Mouse (Mus musculus) brain, adult 2 months (tissue): ENCODE results near the gene Nav2.

ENCODE experiments used
- DNase-seq: peaks from one replicate; pipeline ENCODE4 v3.0.0; 2011; ENCODE audit warnings: low read depth, low spot score

Nav2 gene

GRCm38 (mm10) chr7:49000816-49001215 is 92.3 kb downstream of the Nav2 start:
- peak; percentile 86 for DNase-seq

DNA sequence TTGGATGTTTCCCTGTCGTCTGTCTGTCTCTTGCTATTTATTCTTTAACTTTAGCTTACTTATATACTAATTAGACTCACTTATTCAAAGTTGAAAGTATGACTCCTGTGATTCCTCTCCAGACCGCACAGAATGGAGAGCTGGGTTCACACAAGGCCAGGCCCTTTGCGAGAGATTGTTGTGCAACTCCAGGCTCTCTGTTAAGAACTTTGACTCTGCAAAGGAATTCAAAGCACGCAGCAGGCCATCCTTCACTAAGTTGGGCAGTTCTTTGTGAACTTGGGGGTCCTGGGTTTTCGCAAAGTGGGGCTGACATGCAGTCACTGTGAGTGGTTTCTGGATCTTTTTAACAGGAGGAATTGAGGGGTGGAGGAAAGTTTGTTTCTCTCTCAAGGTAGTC is 95.9 kb downstream of the Nav2 start:
- no peak for DNase-seq

DNA sequence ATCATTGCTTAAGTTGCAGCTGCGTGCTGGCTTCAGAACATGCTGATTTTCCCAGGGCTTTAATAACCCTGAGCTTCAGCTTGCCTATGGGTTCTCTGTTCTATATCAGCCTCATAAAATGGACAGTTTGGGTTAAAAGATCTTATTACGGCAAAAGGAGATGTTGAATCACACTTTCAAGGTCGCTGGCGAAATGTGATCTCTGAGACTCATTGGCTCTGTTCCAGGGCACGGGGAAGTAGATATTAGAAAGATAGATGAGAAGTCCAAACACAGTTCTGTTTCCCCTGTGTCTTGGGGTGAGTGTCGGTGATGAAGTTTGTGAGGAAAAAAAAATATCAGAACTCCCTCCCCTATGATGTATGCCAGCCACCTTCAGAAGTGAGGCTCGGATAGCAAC is 98.4 kb downstream of the Nav2 start:
- no peak for DNase-seq

DNA sequence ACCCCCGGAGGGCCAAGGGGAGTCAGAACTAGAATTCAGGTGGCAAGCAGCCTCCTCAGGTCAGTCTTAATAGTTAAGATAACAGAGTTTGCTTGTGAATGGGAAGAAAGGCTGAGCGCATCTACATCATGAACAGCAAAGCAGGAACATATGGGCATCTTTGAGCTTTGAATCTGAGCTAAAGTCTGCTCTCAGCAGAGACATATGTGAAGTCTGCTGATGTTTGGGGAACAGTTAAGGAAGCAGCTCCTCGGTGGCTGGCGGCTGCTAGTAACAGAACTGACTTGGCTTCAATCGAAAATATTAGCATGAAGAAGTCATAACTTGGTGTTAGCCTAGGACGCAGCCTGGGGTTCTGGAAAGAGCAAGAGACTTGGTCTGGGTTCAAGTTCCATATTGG is 102.2 kb downstream of the Nav2 start:
- DNase-seq: peak; percentile 59

DNA sequence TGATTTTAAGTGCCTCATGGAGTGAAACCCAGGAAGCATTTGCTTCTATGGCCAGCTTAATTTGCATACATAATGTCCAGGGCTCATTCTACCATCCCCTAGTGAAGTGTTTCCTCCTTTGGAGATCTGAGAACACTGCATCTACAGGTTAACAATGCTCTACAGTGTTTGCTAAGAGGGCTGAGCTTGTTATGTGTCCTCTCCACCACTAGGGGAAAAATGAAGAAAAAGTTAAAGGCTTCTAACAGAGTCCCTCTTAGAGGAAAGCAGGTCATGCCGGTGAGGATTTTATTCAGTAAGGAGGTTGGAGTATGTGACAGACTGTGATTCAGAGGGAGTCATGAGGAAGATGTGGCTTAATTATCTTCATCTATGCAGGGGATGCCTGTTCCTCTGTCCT is 103.5 kb downstream of the Nav2 start:
- no peak for DNase-seq

DNA sequence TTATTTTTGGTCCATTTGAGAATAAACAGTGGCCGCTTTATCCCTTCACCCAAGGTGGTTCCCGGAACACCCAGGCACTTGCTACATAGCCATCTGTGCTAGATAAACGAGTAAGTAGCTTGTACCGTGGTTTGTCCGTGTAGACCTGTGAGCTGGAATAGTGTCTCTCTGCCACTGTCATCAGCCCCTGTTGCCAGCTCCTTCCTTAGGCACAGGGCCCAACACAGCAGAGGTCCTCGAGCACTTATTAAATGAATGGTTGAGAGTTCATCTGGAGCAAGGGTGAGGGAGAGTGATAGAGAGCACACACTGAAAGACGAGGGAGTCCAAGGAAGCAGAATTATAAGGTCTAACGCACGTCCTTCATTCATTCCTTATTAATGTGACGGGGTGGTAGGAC is 106.0 kb downstream of the Nav2 start:
- no peak for DNase-seq

DNA sequence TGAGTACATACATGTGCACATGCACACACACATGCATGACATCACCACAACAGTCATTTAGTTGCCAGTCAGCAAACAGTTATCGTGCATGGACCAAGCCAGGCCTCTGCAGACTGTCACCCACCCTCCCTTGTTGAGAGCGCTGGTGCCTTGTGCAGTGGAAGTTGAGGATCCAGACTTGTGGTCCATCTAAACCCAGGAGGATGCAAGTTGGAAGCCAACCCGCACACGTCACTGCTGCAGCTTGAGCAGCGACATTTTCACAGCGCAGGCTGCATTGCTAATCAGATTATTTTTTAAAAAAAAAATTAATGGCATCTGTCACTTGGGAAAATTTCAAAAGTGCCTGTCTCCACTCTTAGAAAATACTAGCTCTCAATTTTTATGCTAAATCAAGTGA is 106.8 kb downstream of the Nav2 start:
- DNase-seq: no peak

- no peak for DNase-seq
Observed at GRCm38 (mm10) chr7:49016088-49016487, 107.6 kb downstream of the Nav2 start.

DNA sequence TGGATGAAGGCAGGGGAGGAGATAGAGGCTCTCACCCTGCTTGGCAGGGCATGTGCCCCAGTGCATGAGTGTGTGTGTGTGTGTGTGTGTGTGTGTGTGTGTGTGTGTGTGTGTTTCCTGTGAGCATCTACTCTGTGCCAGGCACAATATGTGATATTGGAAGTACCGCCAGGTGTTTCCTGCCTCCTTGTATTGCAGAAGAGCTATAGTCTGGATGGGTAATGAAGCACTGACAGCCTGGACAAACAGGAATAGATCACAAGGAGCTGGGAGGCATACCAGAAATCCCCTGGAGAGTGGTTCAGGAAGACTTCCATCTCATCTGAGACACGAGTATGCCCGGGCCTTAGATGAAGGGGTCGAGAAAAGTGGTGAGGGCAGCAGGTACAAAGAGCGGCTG is 109.3 kb downstream of the Nav2 start:
- DNase-seq: no peak

DNA sequence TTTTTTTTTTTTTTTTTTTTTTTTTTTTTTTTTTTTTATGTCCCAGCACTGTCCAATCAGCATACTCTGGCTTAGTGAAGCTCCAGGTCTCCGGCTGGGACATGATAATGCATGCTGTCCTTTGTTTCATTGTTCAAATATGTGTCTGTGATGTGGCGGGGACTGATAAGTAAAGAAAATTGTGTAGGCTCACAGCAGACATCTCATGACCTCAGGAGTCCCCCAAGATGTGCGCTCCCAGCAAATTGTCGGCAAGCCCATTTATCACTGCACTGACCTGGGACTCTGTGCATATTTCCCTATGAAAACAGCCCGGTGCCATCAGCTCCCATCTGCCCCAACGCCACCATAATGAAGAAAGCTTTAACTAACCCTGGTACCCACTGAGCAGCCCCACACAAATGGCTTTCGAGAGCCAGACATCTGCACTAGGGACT is 110.0 kb downstream of the Nav2 start:
- DNase-seq: no peak

GRCm38 (mm10) chr7:49025026-49025815 is 116.7 kb downstream of the Nav2 start:
- peak; percentile 96 for DNase-seq

DNA sequence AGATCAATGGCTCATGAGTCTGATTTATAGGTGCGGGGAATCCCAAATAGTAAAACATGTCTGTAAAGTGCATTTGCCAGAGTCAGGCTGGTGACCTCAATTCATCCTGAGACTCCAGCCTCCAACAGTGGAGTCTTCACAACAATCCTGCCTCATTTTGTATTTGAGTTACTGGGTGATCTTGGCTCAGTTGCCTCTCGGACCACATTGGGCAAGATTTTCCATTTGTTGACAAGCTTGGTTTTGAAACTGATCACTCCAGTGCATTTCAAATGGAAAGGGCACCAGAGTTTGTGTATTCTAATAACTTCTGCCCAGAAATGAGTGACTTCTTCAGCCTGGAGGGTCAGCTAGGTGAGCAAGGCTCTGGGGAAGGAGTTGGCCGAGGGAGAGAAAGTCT is 117.5 kb downstream of the Nav2 start:
- DNase-seq: no peak

DNA sequence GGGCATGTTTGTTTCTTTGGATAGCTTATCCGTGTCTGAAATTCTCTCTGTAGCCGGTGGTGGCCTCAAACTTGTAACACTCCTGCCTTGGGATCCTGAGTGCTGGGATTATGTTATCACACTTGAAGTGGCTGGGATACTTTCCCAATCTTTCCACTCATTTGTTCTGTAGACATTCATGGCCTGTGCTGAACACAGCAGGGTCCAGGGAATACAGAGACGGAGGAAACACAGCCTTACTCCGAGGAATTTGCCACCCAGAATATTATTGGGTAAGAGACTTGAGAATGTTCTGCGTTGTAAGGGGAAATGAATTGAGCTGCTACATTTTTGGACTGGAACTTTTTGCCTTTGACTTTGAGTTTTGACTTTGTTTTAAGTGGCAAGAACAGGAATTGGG is 118.0 kb downstream of the Nav2 start:
- DNase-seq: no peak

GRCm38 (mm10) chr7:49029282-49030012 is 120.9 kb downstream of the Nav2 start:
- DNase-seq: no peak

DNA sequence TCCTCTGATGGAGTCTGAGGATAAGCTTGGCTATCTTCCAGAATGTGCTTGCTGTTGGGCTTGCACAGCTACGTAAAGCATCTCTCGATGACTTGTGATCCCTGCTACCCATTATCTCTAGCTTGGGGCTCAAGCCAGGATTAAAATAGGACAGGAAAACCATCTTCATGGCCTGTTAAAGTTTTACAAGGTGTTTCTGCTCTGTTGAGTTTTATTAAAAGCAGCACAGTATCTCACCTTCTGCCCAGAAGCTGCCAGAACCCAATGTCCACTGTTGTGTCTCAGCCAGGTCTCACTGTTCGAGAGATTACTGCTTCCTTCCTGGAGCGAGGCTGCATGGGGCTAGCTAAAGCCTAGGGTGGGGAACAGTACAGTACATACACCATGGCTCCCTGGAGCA is 123.7 kb downstream of the Nav2 start:
- no peak for DNase-seq

DNA sequence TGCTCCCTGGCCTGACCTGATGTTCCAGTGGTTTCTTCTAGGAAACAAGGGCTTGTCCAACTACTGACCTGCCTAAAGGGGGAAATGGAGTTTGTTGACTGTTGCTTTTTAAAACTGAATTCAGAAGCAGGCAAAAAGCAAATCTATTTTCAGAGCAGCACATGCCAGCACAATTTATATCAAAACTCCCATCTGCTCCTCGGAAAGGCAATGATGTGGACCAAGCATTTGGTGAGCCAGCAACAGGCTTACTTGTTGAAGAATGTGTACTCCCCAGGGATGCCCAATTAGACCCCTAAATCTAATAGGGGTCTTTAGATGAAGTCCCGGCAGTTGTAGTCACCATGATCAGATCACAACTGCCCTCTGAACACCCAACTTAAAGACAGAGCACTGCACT is 125.7 kb downstream of the Nav2 start:
- DNase-seq: peak; percentile 53

DNA sequence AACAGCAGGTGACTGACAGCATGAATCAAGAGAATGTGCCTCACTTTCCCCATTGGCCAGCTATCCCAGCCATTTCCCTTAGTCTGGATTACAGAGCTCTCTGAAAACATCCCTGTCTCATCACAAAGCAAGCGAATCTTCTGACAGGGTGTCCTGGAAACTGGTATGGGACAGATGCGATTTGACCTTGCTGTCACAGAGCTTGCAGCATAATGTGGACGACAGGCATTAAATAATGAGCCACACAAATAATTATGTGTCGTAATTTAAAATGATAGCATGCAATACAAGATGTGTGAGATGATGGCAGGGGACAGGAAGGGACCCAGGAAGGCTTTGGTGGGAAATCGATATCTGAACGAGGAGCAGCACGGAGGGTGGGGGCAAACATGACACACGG is 131.6 kb downstream of the Nav2 start:
- DNase-seq: no peak

DNA sequence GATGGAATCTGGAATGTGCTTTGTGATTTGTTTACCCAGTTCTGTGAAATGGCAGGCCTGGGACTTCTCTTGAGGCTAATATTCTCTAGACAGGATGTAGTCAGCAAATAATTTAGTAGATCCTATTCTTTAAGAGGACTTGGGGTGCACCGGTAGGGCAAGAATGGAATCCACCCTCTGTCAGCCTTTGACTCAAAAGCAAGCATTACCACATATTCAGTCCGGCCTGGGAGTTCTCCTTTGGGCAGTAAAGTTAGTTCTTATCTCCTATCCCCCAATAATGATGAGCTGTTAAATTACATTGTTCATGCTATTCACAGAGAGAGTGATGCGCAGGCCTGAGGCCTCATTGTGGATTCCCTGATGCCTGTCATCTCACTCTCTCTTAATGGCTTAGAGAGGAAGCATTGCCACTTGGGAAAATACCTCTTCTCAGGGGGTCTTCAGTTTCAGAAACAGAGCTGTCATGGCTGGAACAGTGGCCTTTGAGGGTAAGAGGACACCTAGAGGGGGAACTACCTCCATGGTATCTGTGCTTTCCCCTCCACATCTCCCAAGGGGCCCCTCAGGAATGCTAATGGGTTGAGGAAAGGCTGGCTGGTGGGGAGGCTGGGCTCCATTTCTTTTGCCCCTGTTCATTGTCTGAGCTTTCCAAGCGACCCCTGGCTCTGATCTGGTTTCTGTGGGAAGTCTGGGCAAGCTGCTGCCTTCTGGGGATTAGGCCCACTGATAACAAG is 133.0 kb downstream of the Nav2 start:
- no peak for DNase-seq

- DNase-seq: no peak
Observed at GRCm38 (mm10) chr7:49045499-49046346, 137.2 kb downstream of the Nav2 start.

DNA sequence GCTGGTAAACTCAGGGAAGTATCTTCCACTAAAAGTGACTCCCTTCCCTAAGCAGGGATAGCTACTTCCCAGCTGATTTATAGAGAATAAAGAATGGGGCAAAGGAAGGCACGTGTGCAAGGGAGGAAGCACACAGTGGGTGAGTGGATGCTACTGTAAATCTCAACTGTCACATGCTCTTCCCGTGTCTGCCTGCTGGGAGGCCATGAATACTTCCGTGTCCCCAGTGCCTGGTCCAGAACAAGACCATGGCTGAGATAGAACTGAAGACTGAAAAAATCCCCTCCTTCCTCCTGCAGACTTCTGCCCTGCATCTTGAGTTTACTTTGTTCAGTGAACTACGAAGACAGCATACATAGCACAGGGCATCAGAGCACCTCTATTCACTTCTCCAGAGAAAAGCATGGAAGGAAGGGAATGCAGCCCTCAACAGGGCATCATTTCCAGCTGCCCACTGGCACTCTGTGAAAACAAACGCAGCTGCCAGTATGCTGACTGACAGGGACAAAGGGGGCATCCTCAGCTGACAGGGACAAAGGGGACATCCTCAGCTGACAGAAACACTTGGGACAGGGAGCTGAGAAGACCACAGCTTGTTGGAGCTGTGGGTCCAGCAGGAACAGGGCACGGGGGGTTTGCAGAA is 138.0 kb downstream of the Nav2 start:
- DNase-seq: no peak

DNA sequence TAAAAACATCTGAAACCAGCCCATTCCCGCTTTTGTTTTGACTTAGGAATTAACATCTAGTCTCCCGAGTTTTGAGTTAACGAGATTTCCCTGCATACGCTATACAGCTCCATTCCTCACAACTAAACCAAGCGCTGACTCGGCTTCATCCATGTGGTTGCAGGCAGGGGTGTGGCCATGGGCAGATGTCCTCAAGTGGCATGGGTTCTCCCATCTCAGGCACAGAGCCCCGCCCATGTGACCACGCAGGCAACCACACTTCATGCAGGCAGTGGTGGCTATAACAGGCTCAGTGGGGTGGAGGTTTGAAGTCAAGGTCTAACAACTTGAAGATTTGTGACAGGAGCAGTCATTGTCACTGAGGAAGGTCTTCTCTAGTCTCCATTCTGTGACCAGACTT is 138.8 kb downstream of the Nav2 start:
- no peak for DNase-seq
